Mouse (Mus musculus) hindbrain, embryonic 12.5 days (tissue): ENCODE data around the gene Arid3a. TPM values are rescaled to one million over a fixed set of nuclear protein-coding genes. Genes with fewer than 3 reads are reported as not detected.
A peak's percentile ranks its signal among the peaks of the same experiment; 100 is the strongest.

Experiments used
- ATAC-seq: fragments of 200-750 bp; cut with Nextera tagmentation; 2 replicates; pipeline ENCODE4 v1.8.0; 2017; ENCODE audit warnings: moderate TSS enrichment; ENCODE audit not compliant: low FRiP score
- H3K27ac ChIP-seq: fragments of 300-500 bp; sonication (generic); 2 replicates; pipeline ENCODE4 v1.5.1; 2016; ENCODE audit warnings: mild to moderate bottlenecking
- H3K27me3 ChIP-seq: fragments of 300-500 bp; sonication (generic); 2 replicates; pipeline ENCODE4 v1.6.1; 2016; ENCODE audit warnings: mild to moderate bottlenecking
- H3K36me3 ChIP-seq: fragments of 300-500 bp; sonication (generic); 2 replicates; pipeline ENCODE4 v1.6.1; 2016; ENCODE audit warnings: mild to moderate bottlenecking
- H3K4me1 ChIP-seq: fragments of 300-500 bp; sonication (generic); 2 replicates; pipeline ENCODE4 v1.6.1; 2016
- H3K4me2 ChIP-seq: fragments of 300-500 bp; sonication (generic); replicated peaks from 2 replicates; pipeline ENCODE4 v1.6.1; 2016; ENCODE audit warnings: mild to moderate bottlenecking
- H3K4me3 ChIP-seq: fragments of 300-500 bp; sonication (generic); 2 replicates; pipeline ENCODE4 v1.5.1; 2016; ENCODE audit warnings: mild to moderate bottlenecking
- H3K9ac ChIP-seq: fragments of 300-500 bp; sonication (generic); 2 replicates; pipeline ENCODE4 v1.6.1; 2016; ENCODE audit warnings: mild to moderate bottlenecking, moderate library complexity
- H3K9me3 ChIP-seq: fragments of 300-500 bp; sonication (generic); replicated peaks from 2 replicates; pipeline ENCODE4 v1.6.1; 2016; ENCODE audit warnings: mild to moderate bottlenecking
- WGBS: fragments of 180-500 bp; shearing (Covaris S2); methylation state at CpG from one replicate; pipeline ENCODE4 v1.1.7; 2016; 5-methylcytosine and 5-hydroxymethylcytosine counted together
- polyA plus RNA-seq: library from polyadenylated mRNA; unstranded; fragments of >200 nt; fragmentation: Nextera tagmentation; extraction: Ambion mirVana; gene quantifications from 2 replicates; pipeline ENCODE4 v1.2.1, GENCODE M21; 2016

Arid3a gene
- polyA plus RNA-seq, 1 experiment from 2014 or later, result 5.3 TPM

GRCm38 (mm10) chr10:79997819-79998218, 71.0 kb downstream of the Arid3a start:
- Histone ChIP-seq H3K4me1 (peaks cover 13% of the 10 kb centered on the region), H3K27me3 (peaks cover 29% of the 10 kb centered on the region), H3K36me3 (no peaks in the 10 kb centered on the region), H3K4me3 (peak overlapping the region; percentile 47), H3K9me3 (no peaks in the 10 kb centered on the region), H3K4me2 (peak overlapping the region; percentile 76), H3K9ac (peak overlapping the region; percentile 55), H3K27ac (peak overlapping the region; percentile 55; the same call in 1 of the 2 replicates)
- peak; percentile 38 for ATAC-seq
- WGBS, result 11% methylated on average over 15 of the region's 15 CpGs

GRCm38 (mm10) chr10:80001945-80002344, 75.1 kb downstream of the Arid3a start:
- Histone ChIP-seq H3K27ac (no peak overlapping the region), H3K27me3 (peaks cover 46% of the 10 kb centered on the region), H3K9ac (no peak overlapping the region), H3K4me3 (no peak overlapping the region), H3K4me2 (no peak overlapping the region), H3K36me3 (no peaks in the 10 kb centered on the region), H3K4me1 (peaks cover 16% of the 10 kb centered on the region), H3K9me3 (no peaks in the 10 kb centered on the region)
- ATAC-seq, result no peak
- 78% methylated on average over 9 of the region's 9 CpGs for WGBS

DNA sequence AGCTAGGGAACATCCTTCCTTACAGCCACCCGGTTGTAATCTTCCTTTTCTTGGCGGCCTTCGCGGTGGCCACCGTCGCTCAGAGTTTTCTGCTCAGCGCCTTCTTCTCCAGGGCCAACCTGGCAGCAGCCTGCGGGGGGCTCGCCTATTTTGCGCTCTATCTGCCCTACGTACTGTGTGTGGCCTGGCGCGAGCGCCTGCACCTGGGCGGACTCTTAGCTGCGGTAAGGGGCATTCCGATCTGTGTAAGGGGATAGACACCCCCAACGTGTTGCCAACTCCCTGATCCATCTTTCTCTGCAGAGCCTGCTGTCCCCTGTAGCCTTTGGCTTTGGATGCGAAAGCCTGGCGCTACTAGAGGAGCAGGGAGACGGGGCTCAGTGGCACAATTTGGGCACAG, 76.0 kb downstream of the Arid3a start:
- no peak for ATAC-seq
- H3K9ac ChIP-seq, result 0 out of 2 replicates have a peak overlapping the region, but pooled peaks have one; percentile 35
- no peak overlapping the region for H3K4me2 ChIP-seq
- H3K4me3 ChIP-seq, result no peak overlapping the region
- WGBS, result 14% methylated on average over 21 of the region's 21 CpGs
- H3K27ac ChIP-seq, result no peak overlapping the region
- H3K27me3 ChIP-seq, result peaks cover 46% of the 10 kb centered on the region
- no peaks in the 10 kb centered on the region for H3K9me3 ChIP-seq
- no peaks in the 10 kb centered on the region for H3K36me3 ChIP-seq
- H3K4me1 ChIP-seq, result peaks cover 13% of the 10 kb centered on the region

GRCm38 (mm10) chr10:80003374-80004232, 76.8 kb downstream of the Arid3a start:
- Histone ChIP-seq H3K9ac (no peak overlapping the region), H3K36me3 (no peaks in the 10 kb centered on the region), H3K4me3 (no peak overlapping the region), H3K27ac (no peak overlapping the region), H3K27me3 (peaks cover 40% of the 10 kb centered on the region), H3K4me1 (peaks cover 7% of the 10 kb centered on the region), H3K4me2 (no peak overlapping the region), H3K9me3 (no peaks in the 10 kb centered on the region)
- no peak for ATAC-seq
- WGBS, result 57% methylated on average over 9 of the region's 9 CpGs

DNA sequence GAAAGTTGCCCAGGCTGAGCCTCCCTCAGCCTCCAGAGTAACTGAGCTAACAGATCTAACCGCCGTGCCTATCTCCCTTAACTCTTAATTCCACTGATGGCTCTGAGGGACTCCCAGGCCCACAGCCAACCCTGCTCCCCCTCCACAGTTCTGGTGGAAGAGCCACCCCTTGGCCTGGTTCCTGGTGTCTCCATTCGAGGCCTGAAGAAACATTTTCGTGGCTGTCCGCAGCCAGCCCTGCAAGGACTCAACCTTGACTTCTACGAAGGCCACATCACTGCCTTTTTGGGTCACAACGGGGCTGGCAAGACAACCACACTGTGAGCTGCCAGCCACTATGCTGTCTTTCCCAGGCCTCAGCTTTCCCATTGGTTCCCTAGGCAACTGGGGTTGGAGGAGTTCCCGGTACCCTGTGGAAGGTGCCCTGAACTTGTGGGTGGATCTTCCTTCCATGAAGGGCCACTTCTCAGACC, 77.4 kb downstream of the Arid3a start:
- Histone ChIP-seq H3K9ac (no peak overlapping the region), H3K36me3 (peaks cover 6% of the 10 kb centered on the region; the same call in 1 of the 2 replicates), H3K4me3 (no peak overlapping the region), H3K27ac (no peak overlapping the region), H3K4me1 (peaks cover 7% of the 10 kb centered on the region), H3K9me3 (no peaks in the 10 kb centered on the region), H3K27me3 (peaks cover 36% of the 10 kb centered on the region), H3K4me2 (no peak overlapping the region)
- ATAC-seq, result no peak
- 90% methylated on average over 8 of the region's 8 CpGs for WGBS

Other genes with a start within 250 kb of the Arid3a start
- 121 and 124 TPM in 2 replicates for gene Cdc34, start 244.8 kb upstream of the Arid3a start, polyA plus RNA-seq
- 1.2 and 1.3 TPM in 2 replicates for gene Gzmm, start 238.0 kb upstream of the Arid3a start, polyA plus RNA-seq
- 658 and 661 TPM in 2 replicates for gene Bsg, start 222.6 kb upstream of the Arid3a start, polyA plus RNA-seq
- gene Hcn2, start 210.4 kb upstream of the Arid3a start, polyA plus RNA-seq, result 0.45 and 0.48 TPM in 2 replicates
- 42.7 and 47.5 TPM in 2 replicates for gene Polrmt, start 180.5 kb upstream of the Arid3a start, polyA plus RNA-seq
- gene Fgf22, start 172.0 kb upstream of the Arid3a start, polyA plus RNA-seq, result 0.42 and 0.72 TPM in 2 replicates
- 103 and 108 TPM in 2 replicates for gene Rnf126, start 160.1 kb upstream of the Arid3a start, polyA plus RNA-seq
- gene Fstl3, start 149.8 kb upstream of the Arid3a start, polyA plus RNA-seq, result 2.3 and 2.7 TPM in 2 replicates
- gene Prss57, start 136.1 kb upstream of the Arid3a start, polyA plus RNA-seq, result 0.23 and 0.30 TPM in 2 replicates
- gene Palm, start 133.5 kb upstream of the Arid3a start, polyA plus RNA-seq, result 189 and 198 TPM in 2 replicates
- gene Misp, start 106.1 kb upstream of the Arid3a start, polyA plus RNA-seq, result 1.3 and 2.1 TPM in 2 replicates
- gene Ptbp1, start 72.6 kb upstream of the Arid3a start, polyA plus RNA-seq, result 201 and 211 TPM in 2 replicates
- 11.8 and 14.1 TPM in 2 replicates for gene Prtn3, start 52.6 kb upstream of the Arid3a start, polyA plus RNA-seq
- gene Plppr3, start 52.4 kb upstream of the Arid3a start, polyA plus RNA-seq, result 289 and 290 TPM in 2 replicates
- gene Elane, start 40.8 kb upstream of the Arid3a start, polyA plus RNA-seq, result 0.56 TPM in 1 of 2 replicates, not detected in the other
- gene Cfd, start 36.2 kb upstream of the Arid3a start, polyA plus RNA-seq, result not detected in 2 replicates
- gene Med16, start 18.1 kb upstream of the Arid3a start, polyA plus RNA-seq, result 63.3 and 70.0 TPM in 2 replicates
- 25.5 and 54.9 TPM in 2 replicates for gene Gm26602, start 16.2 kb upstream of the Arid3a start, polyA plus RNA-seq
- gene Kiss1r, start 10.1 kb upstream of the Arid3a start, polyA plus RNA-seq, result 1.2 and 1.6 TPM in 2 replicates
- 173 and 184 TPM in 2 replicates for gene R3hdm4, start 5.8 kb upstream of the Arid3a start, polyA plus RNA-seq
- 89.4 and 100 TPM in 2 replicates for gene Wdr18, start 33.1 kb downstream of the Arid3a start, polyA plus RNA-seq
- 0.23 and 0.44 TPM in 2 replicates for gene Grin3b, start 43.7 kb downstream of the Arid3a start, polyA plus RNA-seq
- gene Tmem259, start 57.3 kb downstream of the Arid3a start, polyA plus RNA-seq, result 23.1 and 25.5 TPM in 2 replicates
- 178 and 204 TPM in 2 replicates for gene Cnn2, start 61.5 kb downstream of the Arid3a start, polyA plus RNA-seq
- gene Abca7, start 69.5 kb downstream of the Arid3a start, polyA plus RNA-seq, result 6.9 and 7.7 TPM in 2 replicates
- gene Arhgap45, start 89.6 kb downstream of the Arid3a start, polyA plus RNA-seq, result 8.7 and 8.9 TPM in 2 replicates
- 163 and 171 TPM in 2 replicates for gene Polr2e, start 112.8 kb downstream of the Arid3a start, polyA plus RNA-seq
- 449 and 484 TPM in 2 replicates for gene Gpx4, start 120.1 kb downstream of the Arid3a start, polyA plus RNA-seq
- gene Sbno2, start 178.5 kb downstream of the Arid3a start, polyA plus RNA-seq, result 15.1 TPM in 2 replicates
- 13.1 and 16.1 TPM in 2 replicates for gene Stk11, start 188.8 kb downstream of the Arid3a start, polyA plus RNA-seq
- 351 and 385 TPM in 2 replicates for gene Atp5d, start 211.6 kb downstream of the Arid3a start, polyA plus RNA-seq
- gene Cbarp, start 213.8 kb downstream of the Arid3a start, polyA plus RNA-seq, result 18.4 and 22.3 TPM in 2 replicates
- gene Midn, start 221.2 kb downstream of the Arid3a start, polyA plus RNA-seq, result 42.1 and 54.5 TPM in 2 replicates
- gene Cirbp, start 238.9 kb downstream of the Arid3a start, polyA plus RNA-seq, result 235 and 271 TPM in 2 replicates
- 12.0 and 13.3 TPM in 2 replicates for gene 1600002K03Rik, start 245.9 kb downstream of the Arid3a start, polyA plus RNA-seq